Mouse (Mus musculus): Measurements from ENCODE around the gene Gm47289. TPM values are rescaled to one million over a fixed set of nuclear protein-coding genes. Genes with fewer than 3 reads are reported as not detected.

Gm47289 gene
- polyA plus RNA-seq, 1 experiment from 2014 or later, result not detected

Other genes with a start within 250 kb of the Gm47289 start
- gene Ctdspl, start 232.7 kb upstream of the Gm47289 start, polyA plus RNA-seq (2015; fragmentation: Nextera tagmentation; extraction: Ambion mirVana), result 7.3 and 8.1 TPM in 2 replicates
- 4.2 TPM in 2 replicates for gene Vill, start 106.4 kb upstream of the Gm47289 start, polyA plus RNA-seq (2015; fragmentation: Nextera tagmentation; extraction: Ambion mirVana)
- gene Plcd1, start 65.7 kb upstream of the Gm47289 start, polyA plus RNA-seq (2015; fragmentation: Nextera tagmentation; extraction: Ambion mirVana), result 22.5 and 23.8 TPM in 2 replicates
- 0.38 and 1.5 TPM in 2 replicates for gene Dlec1, start 56.7 kb upstream of the Gm47289 start, polyA plus RNA-seq (2015; fragmentation: Nextera tagmentation; extraction: Ambion mirVana)
- gene Acaa1b, start 2.1 kb upstream of the Gm47289 start, polyA plus RNA-seq (2015; fragmentation: Nextera tagmentation; extraction: Ambion mirVana), result 1.8 and 1.9 TPM in 2 replicates
- not detected in 2 replicates for gene Slc22a13, start 49.9 kb downstream of the Gm47289 start, polyA plus RNA-seq (2015; fragmentation: Nextera tagmentation; extraction: Ambion mirVana)
- 11.8 and 13.0 TPM in 2 replicates for gene Oxsr1, start 163.3 kb downstream of the Gm47289 start, polyA plus RNA-seq (2015; fragmentation: Nextera tagmentation; extraction: Ambion mirVana)
- gene Acaa1a, start 180.5 kb downstream of the Gm47289 start, polyA plus RNA-seq (2015; fragmentation: Nextera tagmentation; extraction: Ambion mirVana), result 106 and 110 TPM in 2 replicates
- 6.1 and 6.2 TPM in 2 replicates for gene Myd88, start 182.2 kb downstream of the Gm47289 start, polyA plus RNA-seq (2015; fragmentation: Nextera tagmentation; extraction: Ambion mirVana)
- gene Xylb, start 198.2 kb downstream of the Gm47289 start, polyA plus RNA-seq (2015; fragmentation: Nextera tagmentation; extraction: Ambion mirVana), result 2.4 and 2.5 TPM in 2 replicates
- gene Slc22a14, start 206.4 kb downstream of the Gm47289 start, polyA plus RNA-seq (2015; fragmentation: Nextera tagmentation; extraction: Ambion mirVana), result not detected in 2 replicates
- 44.4 and 48.6 TPM in 2 replicates for gene Acvr2b, start 243.0 kb downstream of the Gm47289 start, polyA plus RNA-seq (2015; fragmentation: Nextera tagmentation; extraction: Ambion mirVana)

All from hindbrain, embryonic 13.5 days (tissue).